Mouse (Mus musculus) gastrocnemius, adult 18-20 months (tissue): ENCODE measurements around the gene Adamts5. TPM values are rescaled to one million over a fixed set of nuclear protein-coding genes. Genes with fewer than 3 reads are reported as not detected.

ENCODE experiments used
- DNase-seq: peaks from one replicate; pipeline ENCODE4 v3.0.0; 2021; ENCODE audit warnings: low spot score
- long read RNA-seq, 2 experiments: library from polyadenylated mRNA; stranded (forward); transcript quantifications; one replicate each; pipeline ENCODE4 v2.0.0; 2021
- total RNA-seq, 2 experiments: library from RNA; stranded (reverse); gene quantifications; 2 replicates each; pipeline ENCODE4 v1.2.3; 2021

Adamts5 gene
- 1 to 10 TPM; 3.3 to 5.6 TPM for total RNA-seq
- long read RNA-seq, experiment 1, full-length matches to known transcripts = 3 of 4 reads
- long read RNA-seq, experiment 1, partial matches to known transcripts = 0 of 4 reads
- long read RNA-seq, experiment 1, other reads (novel, unspliced or antisense) = 1 of 4 reads
- long read RNA-seq, experiment 2, full-length matches to known transcripts = 1 of 2 reads
- long read RNA-seq, experiment 2, partial matches to known transcripts = 0 of 2 reads
- long read RNA-seq, experiment 2, other reads (novel, unspliced or antisense) = 1 of 2 reads

DNA sequence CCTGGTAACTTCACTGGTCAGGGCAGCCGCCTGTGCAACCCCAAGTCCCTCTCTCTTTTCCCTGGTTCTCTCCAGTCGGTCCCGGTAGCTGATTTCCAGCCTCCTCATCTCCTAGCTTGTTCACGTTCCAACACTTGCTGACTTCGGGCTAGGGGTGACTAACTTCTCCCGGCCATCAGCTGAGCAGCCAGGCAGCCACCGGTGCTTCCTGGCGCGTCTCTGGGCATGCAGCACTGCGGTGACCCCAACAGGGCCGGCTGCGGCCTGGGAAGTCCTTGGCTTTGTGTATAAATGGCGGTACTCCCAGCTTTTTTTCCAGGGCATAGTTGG, at the start of gene Adamts5:
TSS of gene Adamts5 (minus strand) at position 248 of the 330 bp plus-strand sequence.
- DNase-seq = no peak

DNA sequence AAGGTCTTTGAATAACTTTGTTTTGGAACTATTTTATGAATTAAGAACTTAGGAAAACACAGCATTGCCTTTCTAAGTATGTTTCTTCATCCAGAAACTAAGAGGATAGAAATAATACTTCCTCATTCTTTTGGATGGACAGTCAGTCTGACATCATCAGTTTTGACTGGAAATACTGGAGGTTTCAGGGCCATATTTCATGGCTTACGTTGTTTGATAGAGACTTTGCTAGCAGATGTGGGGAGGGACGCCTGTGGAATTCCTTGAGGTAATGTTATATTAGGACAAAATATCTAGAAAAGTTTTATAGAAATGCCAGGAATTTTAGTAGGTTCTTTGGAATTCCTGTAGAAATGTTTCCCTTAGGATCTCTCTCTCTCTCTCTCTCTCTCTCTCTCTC, 48.7 kb upstream of the Adamts5 start:
- DNase-seq = no peak

DNA sequence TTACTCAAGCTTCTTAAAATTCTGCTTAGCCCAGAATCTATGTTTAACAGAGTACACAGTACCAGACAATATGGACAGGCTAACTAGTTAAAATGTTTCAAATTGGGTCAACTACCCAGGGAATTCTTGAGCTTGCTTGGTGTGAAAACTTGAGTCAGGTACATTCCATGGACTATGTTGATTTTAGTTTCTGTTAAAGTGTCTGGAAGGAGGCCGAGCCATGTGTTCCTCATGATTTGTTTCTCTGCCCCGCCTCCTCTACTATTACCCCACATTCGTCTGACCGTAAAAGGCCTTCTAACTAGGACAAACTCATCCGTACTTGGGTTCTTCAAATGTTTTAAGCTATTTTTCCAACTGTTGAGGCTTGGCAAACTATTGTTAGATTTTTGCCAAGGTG, 24.4 kb upstream of the Adamts5 start:
- DNase-seq = peak; percentile 42

DNA sequence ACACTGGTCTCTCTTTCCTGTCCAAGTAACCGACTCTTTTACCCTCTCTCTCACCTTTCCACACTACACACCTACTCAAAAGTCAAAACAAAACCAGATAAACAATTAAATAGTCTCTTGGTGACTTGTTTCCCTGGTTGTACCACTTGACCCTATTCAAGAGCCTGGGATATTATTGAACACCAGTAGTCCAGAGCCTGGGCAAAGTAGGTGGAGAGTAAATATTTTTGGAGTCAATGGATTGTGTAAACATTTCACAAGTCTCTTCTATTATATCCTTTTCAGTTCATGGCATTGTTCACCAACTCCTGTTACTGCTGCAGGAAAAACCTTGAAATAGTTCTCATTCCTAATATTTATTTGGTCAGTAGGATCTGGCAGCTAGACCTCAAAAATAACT, 20.8 kb upstream of the Adamts5 start:
- DNase-seq = no peak

DNA sequence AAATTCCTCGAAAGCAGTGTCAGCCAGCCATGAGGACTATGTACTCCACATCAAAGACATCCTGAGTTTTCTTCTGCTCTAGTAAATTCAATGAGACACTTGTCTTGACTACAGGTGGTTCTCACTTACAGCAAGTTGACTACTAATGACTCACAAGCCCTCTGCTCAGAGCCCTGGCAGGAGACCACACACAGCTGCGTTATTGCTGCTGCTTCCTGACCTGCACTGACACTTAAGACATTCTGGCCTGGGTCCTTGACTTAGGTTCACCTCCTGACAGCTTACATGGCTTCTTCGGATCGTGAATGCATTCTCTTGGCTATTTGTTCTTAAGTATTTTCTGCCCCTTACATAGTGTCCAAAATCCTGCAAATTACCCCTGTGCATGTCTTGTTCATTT, 18.5 kb upstream of the Adamts5 start:
- DNase-seq = no peak

DNA sequence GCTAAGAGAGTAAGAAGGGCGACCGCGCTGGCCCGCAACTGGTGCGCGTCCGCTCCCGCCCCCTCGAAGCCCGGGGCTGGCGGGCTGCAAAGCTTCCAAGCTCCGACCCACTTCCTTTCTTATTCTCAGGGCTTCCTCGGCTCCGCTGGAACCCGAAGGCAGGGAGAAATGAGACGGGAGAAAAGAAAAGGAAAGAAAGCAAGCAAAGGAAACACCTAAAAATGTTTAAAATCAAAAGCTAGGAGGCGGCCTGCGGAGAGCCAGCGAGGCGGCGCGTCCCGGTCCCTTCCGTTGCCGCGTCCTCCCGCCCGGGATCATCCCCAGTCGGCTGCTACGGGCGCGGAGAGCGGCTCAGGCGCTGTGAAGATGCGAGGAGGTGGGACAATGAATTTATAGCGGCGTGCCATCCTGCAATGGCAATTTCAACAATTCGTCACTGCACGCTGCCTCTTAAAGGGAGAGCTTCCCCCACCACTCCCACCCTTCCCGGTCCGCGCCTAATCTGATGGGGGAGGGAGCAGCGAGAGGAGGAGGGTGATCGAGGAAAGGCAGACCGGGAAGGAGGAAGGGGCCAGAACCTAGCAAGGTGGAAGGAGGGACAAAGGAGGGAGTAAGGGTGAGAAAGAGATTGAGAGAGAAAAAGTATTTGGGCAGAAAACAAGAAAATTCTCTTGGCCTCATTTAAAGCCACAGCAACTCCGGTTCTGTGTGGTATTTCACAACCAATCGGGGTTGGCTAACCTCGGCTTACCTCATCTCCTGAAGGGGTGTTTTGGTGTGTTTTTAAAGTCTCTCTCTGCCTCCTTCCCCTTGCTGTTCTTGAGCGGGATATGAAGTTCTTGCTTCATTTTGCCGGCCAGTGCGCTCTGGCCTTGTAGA, 687 bp downstream of the Adamts5 start:
- DNase-seq = peak; percentile 61

DNA sequence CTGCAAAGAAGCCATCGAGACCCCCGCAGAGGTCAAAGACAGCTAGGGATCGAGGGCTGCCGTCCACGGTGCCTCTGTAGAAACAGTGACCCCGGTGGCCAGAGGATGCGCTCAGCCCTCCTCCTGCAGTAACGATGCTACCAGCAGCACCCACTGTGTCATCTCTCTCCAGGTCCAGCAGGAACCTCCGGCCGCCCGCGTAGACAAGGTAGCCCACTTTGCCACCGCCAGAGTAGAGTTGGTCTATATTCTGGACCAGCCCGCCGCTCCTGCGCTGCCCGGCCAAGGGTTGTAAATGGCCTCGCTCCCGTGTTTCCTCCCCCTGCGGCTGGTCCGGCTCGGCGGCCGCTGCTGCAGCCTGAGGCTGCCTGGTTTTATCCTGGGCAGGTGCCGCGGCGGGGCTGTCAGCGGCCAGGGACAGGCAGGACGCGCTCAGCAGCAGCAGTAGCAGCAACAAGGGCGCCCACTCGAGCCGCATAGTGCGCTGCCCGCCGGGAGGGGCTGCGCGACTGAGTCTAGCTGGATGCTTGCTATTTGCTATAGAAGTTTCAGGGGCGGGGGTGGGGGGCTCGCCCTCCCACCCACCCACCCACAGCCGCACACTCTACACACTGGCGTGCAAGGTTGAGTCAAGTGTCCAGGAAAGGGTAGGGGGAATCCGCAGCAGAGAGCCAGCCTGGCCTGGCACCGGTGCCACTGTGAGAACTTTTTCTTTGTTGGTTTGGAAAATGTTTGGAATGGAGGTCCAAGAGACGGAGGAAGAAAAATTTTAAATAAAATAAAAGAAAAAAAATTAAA, 1.6 kb downstream of the Adamts5 start:
- DNase-seq = no peak

DNA sequence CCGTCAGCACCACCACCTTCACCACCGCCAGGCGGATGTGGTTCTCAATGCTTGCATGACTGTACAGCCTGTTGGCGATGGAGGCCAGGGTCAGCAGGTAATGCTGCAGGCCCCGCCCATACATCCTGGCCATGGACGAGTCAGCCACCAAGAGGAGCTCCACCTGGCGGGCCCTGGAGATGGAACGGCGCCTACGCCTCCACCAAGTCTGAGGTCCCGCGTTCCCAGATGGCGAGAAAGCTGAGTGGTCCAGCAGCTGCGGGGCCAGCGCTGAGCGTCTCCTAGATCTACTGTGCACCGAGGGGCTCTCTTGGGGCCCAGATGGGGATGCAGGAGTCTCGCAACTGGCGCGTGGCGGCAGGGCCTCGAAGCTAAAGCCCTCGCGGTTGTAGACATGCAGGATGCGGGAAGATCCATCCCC, 2.3 kb downstream of the Adamts5 start:
- peak; percentile 40 for DNase-seq

DNA sequence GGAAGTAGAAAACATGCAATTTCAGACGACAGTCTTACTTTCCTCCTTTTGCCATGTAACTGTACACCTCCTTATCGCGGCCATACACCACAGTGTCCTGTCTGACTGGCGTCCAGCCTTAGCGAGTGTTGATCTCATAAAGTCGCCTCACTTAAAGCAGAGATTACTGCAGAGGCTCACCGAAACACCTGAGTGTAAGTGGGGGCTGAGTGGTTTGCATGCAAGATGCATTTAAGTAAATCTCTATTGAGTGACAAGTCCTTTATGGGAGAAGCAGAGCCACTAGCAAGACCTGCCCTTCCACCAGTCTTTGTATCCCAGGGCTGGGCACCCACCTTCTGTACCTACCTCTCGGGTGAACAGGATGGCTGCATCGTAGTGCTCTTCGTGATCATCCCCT, 2.8 kb downstream of the Adamts5 start:
- DNase-seq = no peak

DNA sequence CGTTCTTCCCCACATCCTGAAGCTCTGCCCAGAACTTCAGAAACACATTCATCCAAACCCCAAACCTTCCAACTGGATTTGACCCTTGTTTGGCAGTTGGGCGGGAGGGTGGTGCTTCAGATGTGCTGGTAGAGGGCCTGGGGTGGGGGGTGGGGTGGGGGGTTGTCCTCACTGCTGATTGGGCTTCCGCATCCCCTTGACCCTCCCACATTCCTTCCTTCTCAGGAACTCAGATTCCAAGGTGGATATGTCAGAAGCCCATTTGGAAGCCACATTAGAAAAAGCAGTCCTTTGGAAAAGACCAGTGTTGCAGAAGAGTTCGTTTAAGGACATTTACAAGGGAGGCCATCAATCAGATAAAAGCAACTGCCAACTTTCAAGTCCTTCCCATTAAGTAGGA, 3.2 kb downstream of the Adamts5 start:
- DNase-seq = peak; percentile 66

DNA sequence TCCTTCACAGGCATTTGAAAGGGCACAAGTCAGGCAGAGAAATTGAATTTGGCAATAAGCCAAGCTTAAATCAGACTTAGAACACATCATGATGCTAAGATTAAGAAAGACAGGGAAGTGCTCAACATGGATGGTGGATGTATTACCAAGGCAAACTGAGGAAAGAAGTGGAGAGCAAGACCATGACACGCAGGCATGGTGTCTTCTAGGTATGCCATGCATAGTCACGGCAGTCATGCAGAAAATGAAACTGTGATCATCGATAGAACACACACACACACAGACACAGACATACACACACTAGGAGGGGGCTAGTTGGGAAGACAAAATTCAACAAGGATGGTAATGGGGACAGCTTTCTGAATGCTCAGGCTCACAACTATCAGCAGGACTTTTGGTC, 3.8 kb downstream of the Adamts5 start:
- DNase-seq = no peak

DNA sequence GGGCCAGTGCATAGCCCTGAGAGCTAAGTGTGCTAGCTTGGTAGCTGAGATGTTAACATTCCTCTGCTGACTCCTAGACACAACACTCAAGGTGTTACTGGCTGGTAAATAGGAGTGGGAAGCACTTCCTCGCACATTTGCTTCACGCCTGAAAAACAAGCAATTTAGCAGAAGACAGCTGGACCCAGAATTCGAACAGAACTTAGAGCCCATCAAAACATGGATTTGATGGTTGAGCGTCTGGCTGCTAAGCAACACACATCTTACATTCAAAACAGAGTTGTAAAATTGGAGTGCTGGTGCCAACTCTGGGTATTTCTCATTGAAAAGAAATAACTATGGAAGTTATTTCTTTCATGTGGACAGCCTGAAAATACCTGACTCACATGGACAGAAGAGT, 5.7 kb downstream of the Adamts5 start:
- DNase-seq = no peak

DNA sequence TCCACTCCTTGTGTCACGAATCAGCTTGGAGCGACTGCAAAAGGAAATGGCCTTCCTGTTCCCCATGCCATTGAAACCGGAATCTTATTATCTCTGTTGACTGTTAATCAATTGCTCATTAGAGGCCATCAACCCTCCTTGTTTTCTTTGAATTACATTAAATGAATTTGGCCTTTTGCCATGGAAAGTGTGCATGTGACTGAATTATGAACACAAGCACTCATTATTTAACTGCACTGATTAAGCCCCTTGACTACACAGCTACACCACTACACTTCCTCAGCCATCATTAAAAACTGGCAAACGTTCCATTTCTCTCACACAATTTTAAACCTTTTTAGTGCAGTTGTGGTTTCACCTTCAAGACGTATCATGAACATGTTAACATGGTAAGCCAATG, 11.8 kb downstream of the Adamts5 start:
- no peak for DNase-seq

DNA sequence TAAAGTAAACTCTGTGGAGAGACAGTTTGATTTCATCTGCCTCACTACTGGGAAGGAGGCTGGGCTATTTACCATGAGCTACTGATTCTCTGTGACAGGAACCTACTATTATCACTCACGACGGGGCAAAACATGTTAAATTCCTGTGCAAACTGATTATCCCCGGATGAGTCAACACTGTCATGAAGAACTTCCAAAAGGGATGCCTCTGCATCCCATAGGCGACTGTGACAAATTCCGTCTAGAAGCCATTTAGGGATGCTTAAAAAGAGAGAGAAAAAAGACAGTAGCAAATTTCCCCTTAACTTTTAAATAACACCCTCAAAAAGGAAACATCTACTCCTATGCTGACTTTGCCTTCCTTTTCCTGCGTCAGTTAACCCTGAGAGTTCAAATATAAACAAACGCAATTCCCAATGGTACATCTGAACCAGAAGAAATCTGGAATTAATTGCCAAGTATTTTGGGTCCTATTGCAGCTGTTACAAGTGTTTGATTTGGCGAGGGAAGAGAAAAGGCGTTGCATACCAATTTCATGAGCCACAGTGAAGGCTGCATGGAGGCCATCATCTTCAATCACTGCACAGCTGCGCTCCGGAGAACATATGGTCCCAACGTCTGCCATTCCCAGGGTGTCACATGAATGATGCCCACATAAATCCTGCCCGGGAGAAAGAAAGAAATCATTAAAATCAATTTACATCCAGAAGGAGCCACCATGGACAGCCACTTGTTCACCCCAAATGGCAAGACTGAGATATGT, 14.2 kb downstream of the Adamts5 start:
- DNase-seq = peak; percentile 30

DNA sequence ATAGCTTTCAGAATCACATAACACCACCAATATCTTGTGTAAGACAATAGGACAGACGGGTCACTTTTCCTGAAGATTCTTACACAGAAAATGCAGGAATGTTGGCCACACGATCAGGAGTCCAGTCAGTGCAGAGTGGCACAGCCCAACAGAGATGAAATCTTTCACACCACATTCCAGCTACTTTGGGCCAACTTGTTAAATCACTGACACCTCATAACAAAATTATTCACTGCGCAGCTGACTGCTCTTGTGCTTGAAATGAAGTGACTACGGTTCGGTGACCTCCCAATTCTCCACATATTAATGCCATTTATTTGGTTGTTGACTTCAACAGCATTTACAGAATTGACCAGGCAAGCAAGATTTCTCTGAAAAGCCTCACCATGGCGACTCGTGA, 22.6 kb downstream of the Adamts5 start:
- no peak for DNase-seq

DNA sequence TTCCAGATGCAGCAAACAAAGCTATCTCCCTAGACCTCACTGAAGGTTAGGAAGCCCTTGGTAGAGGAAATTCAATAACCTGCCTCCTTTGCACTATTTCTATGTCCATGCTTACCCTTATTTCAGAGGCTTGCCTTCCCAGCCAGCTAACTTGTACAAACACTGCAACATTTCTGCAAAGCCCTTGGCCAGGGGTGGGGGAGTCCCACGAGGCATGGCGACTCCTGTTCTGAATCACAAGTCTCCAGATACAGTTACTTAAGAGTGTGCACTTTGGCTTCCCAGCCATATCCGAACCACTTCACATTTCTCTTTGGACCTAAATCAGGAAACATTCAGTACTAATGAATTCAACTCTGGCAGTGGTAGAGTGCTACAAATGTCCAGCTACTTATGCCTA, 27.5 kb downstream of the Adamts5 start:
- peak; percentile 55 for DNase-seq

DNA sequence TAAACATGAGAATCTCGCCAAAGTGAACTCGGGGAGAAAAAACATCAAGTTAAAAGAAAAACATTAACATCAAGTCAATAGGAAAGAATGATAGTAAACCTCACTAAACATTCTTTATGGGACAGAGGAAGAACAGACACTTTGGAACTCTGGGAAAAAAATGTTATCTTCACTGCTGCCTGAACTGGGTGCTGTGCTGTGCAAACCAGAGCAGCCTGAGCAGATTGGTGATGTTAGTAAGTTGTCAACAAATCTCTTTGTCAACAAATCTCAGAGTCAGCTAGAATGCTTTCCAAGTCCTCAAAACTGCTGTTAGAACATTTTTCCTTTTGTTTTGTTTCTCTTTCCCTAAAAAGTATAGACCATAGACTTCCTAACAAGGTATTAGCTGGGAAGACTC, 29.7 kb downstream of the Adamts5 start:
- no peak for DNase-seq

DNA sequence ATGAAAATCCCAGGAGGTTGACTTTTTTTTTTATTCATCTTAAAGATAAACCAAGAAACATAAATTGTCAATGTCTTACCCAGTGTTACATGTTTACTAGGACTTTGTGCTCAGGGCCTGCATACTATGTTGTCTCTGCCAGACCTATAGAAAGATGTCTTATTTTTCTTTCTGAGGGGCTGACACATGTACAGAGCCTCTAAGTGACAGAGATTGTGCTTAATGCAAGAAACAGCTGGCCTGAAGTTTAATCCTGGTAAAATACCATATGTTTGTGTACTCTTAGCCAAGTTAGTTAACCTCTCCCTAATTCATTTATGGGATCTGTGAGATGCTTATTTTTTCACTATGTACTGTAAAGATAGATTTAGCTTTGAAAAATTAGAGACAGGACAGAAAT, 30.4 kb downstream of the Adamts5 start:
- DNase-seq = no peak

DNA sequence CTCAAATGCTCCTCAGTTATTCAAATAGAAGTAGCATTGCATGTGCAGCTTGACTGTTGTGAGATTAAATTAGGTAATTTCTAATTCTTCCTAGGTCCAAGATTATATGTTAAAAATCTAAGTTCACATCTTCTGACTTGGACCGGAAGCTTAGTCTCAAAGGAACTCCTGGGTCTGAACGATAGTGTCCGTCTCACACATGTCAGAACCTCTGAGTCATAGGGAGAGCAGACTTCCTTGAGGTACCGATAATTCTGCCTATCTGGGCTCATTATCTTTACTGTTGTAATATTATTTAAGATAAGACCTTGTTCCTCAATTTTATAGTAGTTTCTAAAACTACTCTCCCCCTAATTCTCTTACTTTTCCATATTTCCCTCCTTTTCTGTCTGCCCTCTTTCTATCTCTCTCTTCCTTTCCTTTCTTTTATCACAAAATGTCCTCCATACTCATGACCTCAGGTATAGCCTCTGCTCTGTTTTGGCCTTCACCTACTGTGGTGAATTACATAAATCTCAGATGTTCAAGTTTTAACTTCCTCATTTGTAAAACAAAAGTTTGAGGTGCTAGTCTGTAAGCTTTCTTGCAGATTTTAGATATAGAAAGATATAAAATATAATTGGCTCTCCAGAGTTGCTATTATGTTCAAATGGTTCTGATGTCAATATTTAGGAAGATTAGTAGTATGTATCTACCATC, 36.8 kb downstream of the Adamts5 start:
- no peak for DNase-seq

DNA sequence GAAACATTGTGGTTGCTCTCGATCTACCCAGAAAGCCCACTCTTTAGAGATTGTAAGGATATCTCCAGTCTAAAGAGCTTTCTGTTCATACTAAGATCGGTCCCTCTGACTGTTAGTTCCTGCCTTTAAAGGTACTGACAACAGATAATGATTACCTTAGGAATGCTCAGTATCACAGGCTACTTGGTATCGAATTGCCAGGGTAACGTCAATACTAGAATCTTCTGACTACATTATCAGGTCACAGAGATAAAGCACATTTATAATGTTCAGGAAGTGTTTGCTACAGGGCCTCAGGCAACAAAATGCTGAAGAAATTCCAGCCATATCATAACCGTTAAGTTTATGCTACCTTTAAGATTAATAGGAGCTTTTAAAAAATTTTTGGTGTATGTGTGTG, 47.1 kb downstream of the Adamts5 start:
- DNase-seq = no peak

DNA sequence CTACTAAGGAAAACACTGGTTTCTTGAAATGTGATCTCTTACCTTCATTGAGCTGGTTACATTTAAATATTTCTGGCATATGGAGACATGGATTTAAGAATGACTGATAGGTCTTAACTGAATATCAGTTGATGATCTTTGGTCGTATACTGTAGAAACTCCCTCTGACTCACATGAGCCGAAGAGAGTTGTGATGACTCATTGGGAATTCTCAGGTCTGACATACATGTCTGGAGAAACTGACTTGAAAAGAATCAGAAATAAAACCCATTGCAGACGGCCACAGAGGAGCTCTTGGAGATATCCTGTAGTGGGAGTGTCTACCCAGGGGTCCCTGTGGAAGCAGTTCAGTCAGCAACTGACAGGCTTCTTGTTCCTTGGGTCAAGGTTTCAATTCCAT, 74.6 kb downstream of the Adamts5 start:
- no peak for DNase-seq
